Mouse (Mus musculus) cerebellum, adult 2 months (tissue): Measurements from ENCODE around the gene Ephx1.

ENCODE experiments used
- CTCF ChIP-seq: fragments of 200-500 bp; IDR thresholded peaks from 2 replicates; pipeline ENCODE4 v1.5.1; 2011; ENCODE audit warnings: low read depth, mild to moderate bottlenecking, control low read depth, low read length, moderate library complexity, borderline replicate concordance; ENCODE audit not compliant: insufficient read depth
- POLR2A ChIP-seq: fragments of 200-500 bp; IDR thresholded peaks from 2 replicates; pipeline ENCODE4 v1.6.1; 2011; ENCODE audit warnings: low read length, control low read depth, borderline replicate concordance; ENCODE audit not compliant: insufficient read depth

- TF ChIP-seq POLR2A (no peak), CTCF (peak; percentile 55)
Measured at GRCm38 (mm10) chr1:180974126-180974746, 46.5 kb downstream of the Ephx1 start.
